Mouse (Mus musculus): ENCODE measurements at regions not wholly inside any gene's neighbourhood (a gene's known extent, or its start where the extent isn't known, plus 50 kb on each side); places are given as distances from the start of the nearest gene placed in this dataset.

GRCm38 (mm10) chr8:103442420-103443125 lies 657.1 kb upstream of the Cdh11 start:
- DNase-seq = no peak

- DNase-seq = no peak
These were observed 656.8 kb upstream of the Cdh5 start for GRCm38 (mm10) chr8:103444577-103444976.

- no peak for DNase-seq
These were observed 656.0 kb upstream of the Cdh5 start for GRCm38 (mm10) chr8:103445378-103445777.

GRCm38 (mm10) chr8:103447916-103448315 lies 653.5 kb upstream of the Cdh5 start:
- no peak for DNase-seq

- no peak for DNase-seq
These were observed 649.9 kb upstream of the Cdh5 start for GRCm38 (mm10) chr8:103451381-103452018.

GRCm38 (mm10) chr8:103457176-103457575 lies 644.2 kb upstream of the Cdh5 start:
- no peak for DNase-seq

GRCm38 (mm10) chr8:103463557-103463956 lies 637.9 kb upstream of the Cdh5 start:
- peak; percentile 29 to 33 for DNase-seq

GRCm38 (mm10) chr8:103464777-103465353 lies 636.6 kb upstream of the Cdh5 start:
- DNase-seq = no peak

GRCm38 (mm10) chr8:103467536-103468160 lies 633.8 kb upstream of the Cdh5 start:
- DNase-seq = no peak

- DNase-seq = no peak
These were observed 632.4 kb upstream of the Cdh5 start for GRCm38 (mm10) chr8:103469049-103469448.

GRCm38 (mm10) chr8:103470316-103470715 lies 631.1 kb upstream of the Cdh5 start:
- no peak for DNase-seq

- DNase-seq = no peak
These were observed 625.3 kb upstream of the Cdh5 start for GRCm38 (mm10) chr8:103475816-103476797.

- peak; percentile 6 to 27 for DNase-seq
These were observed 619.2 kb upstream of the Cdh5 start for GRCm38 (mm10) chr8:103482033-103482720.

GRCm38 (mm10) chr8:103485441-103485840 lies 616.0 kb upstream of the Cdh5 start:
- DNase-seq = no peak

- no peak for DNase-seq
These were observed 612.0 kb upstream of the Cdh5 start for GRCm38 (mm10) chr8:103489411-103489810.

GRCm38 (mm10) chr8:103492914-103493517 lies 608.4 kb upstream of the Cdh5 start:
- DNase-seq = peak; percentile 27 to 48

GRCm38 (mm10) chr8:103493932-103494493 lies 607.4 kb upstream of the Cdh5 start:
- DNase-seq = no peak

- DNase-seq = peak; percentile 44 to 45
These were observed 606.8 kb upstream of the Cdh5 start for GRCm38 (mm10) chr8:103494670-103495069.

GRCm38 (mm10) chr8:103501328-103501727 lies 600.1 kb upstream of the Cdh5 start:
- DNase-seq = no peak

GRCm38 (mm10) chr8:103502991-103503767 lies 598.2 kb upstream of the Cdh5 start:
- DNase-seq = no peak
